Mouse (Mus musculus): ENCODE data around the gene Grk1. TPM values are rescaled to one million over a fixed set of nuclear protein-coding genes. Genes with fewer than 3 reads are reported as not detected.

Gene Grk1
- total and polyA plus RNA-seq, 2 experiments from 2014 or later: 0.02 to 0.14 TPM

- no peak for TF ChIP-seq CTCF (IDR thresholded peaks at IDR 0.05; ENCODE audit: low read depth)
- no peaks in the 10 kb centered on the region for H3K4me1 ChIP-seq (ENCODE audit: insufficient read depth)
- WGBS: 92% methylated on average over 3 of the region's 3 CpGs
Measured at GRCm38 (mm10) chr8:13382536-13382935, 22.3 kb upstream of the Grk1 start.

GRCm38 (mm10) chr8:13382999-13383398 is 21.9 kb upstream of the Grk1 start:
- H3K9ac ChIP-seq: no peak overlapping the region
- H3K4me2 ChIP-seq (ENCODE audit: low read depth): no peak overlapping the region
- H3K27me3 ChIP-seq (ENCODE audit: insufficient read depth, low read length): no peaks in the 10 kb centered on the region
- no peak for ATAC-seq
- no peak overlapping the region for H3K4me3 ChIP-seq (ENCODE audit: low read depth, low read length)
- no peaks in the 10 kb centered on the region for H3K4me1 ChIP-seq (ENCODE audit: insufficient read depth)
- 93% methylated on average over 4 of the region's 4 CpGs for WGBS
- no peak for DNase-seq
- H3K27ac ChIP-seq (ENCODE audit: low read depth, low read length): no peak overlapping the region
- no peak for TF ChIP-seq CTCF (IDR thresholded peaks at IDR 0.05; ENCODE audit: low read depth)
- H3K9me3 ChIP-seq (ENCODE audit: low read length): no peaks in the 10 kb centered on the region
- peaks cover 17% of the 10 kb centered on the region for H3K36me3 ChIP-seq (ENCODE audit: insufficient read depth)

More at GRCm38 (mm10) chr8:13382536-13382935, 22.3 kb upstream of the Grk1 start:
- no peak overlapping the region for H3K4me3 ChIP-seq (ENCODE audit: low read depth, low read length)
- H3K27ac ChIP-seq (ENCODE audit: low read depth, low read length): no peak overlapping the region
- H3K9me3 ChIP-seq (ENCODE audit: low read length): no peaks in the 10 kb centered on the region
- H3K36me3 ChIP-seq (ENCODE audit: insufficient read depth): peaks cover 18% of the 10 kb centered on the region
- no peak overlapping the region for H3K4me2 ChIP-seq (ENCODE audit: low read depth)
- ATAC-seq (no peak), DNase-seq (no peak)
- H3K9ac ChIP-seq: no peak overlapping the region
- H3K27me3 ChIP-seq (ENCODE audit: insufficient read depth, low read length): no peaks in the 10 kb centered on the region

GRCm38 (mm10) chr8:13386366-13386765 is 18.5 kb upstream of the Grk1 start:
- Histone ChIP-seq H3K27ac (ENCODE audit: low read depth, low read length) (no peak overlapping the region), H3K9me3 (ENCODE audit: low read length) (no peaks in the 10 kb centered on the region), H3K4me3 (ENCODE audit: low read depth, low read length) (no peak overlapping the region), H3K27me3 (ENCODE audit: insufficient read depth, low read length) (no peaks in the 10 kb centered on the region), H3K4me2 (ENCODE audit: low read depth) (no peak overlapping the region), H3K4me1 (ENCODE audit: insufficient read depth) (no peaks in the 10 kb centered on the region), H3K9ac (no peak overlapping the region), H3K36me3 (ENCODE audit: insufficient read depth) (no peaks in the 10 kb centered on the region)
- ATAC-seq (no peak), DNase-seq (no peak)
- no peak for TF ChIP-seq CTCF (IDR thresholded peaks at IDR 0.05; ENCODE audit: low read depth)
- 81% methylated on average over 13 of the region's 13 CpGs for WGBS

DNA sequence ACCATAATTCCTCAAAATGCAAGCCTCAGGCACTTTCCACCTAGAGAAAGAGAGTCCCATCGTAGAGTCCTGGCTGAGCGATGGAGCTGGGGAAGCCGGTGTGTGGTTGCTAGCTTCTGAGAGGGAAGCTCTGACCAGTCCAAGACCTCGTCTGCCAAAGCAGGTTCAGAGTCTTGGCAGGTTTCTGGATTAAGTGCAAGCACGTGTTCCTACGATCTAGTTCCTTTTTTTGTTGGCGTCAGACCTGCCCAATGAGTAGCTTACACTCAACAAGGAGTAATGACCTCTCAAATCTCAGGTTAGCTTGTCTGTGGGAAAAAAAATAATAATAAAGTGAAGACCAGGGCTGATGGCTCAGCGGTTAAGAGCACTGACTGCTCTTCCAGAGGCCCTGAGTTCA is 17.2 kb upstream of the Grk1 start:
- 85% methylated on average over 8 of the region's 8 CpGs for WGBS
- H3K4me3 ChIP-seq (ENCODE audit: low read depth, low read length): no peak overlapping the region
- DNase-seq: no peak
- no peak overlapping the region for H3K27ac ChIP-seq (ENCODE audit: low read depth, low read length)
- TF ChIP-seq CTCF (IDR thresholded peaks at IDR 0.05; ENCODE audit: low read depth): no peak
- ATAC-seq: no peak
- H3K27me3 ChIP-seq (ENCODE audit: insufficient read depth, low read length): no peaks in the 10 kb centered on the region
- no peaks in the 10 kb centered on the region for H3K36me3 ChIP-seq (ENCODE audit: insufficient read depth)
- H3K9me3 ChIP-seq (ENCODE audit: low read length): no peaks in the 10 kb centered on the region
- H3K9ac ChIP-seq: no peak overlapping the region
- H3K4me2 ChIP-seq (ENCODE audit: low read depth): no peak overlapping the region
- no peaks in the 10 kb centered on the region for H3K4me1 ChIP-seq (ENCODE audit: insufficient read depth)

DNA sequence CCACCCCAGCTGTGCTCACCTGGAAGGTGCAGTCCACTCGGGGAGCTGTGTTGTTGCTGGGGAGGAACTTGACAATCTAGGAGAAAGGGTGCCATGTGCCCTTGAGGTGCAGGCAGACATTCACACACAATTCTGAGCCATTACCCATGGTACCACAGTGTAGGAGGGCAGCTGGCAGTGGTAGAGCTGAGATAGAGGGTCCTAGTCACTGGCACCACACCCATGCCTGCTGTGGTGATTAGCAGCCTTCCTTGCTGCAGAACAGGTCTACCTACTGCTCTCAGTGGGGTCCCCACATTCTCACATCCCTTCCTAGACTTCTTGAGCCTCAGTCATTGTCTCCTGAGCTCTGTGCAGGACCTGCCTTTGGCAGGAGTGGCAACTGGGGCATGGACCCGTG is 16.1 kb upstream of the Grk1 start:
- H3K4me2 ChIP-seq (ENCODE audit: low read depth): no peak overlapping the region
- no peaks in the 10 kb centered on the region for H3K36me3 ChIP-seq (ENCODE audit: insufficient read depth)
- DNase-seq (no peak), ATAC-seq (no peak)
- 74% methylated on average over 2 of the region's 2 CpGs for WGBS
- TF ChIP-seq CTCF (IDR thresholded peaks at IDR 0.05; ENCODE audit: low read depth): no peak
- no peaks in the 10 kb centered on the region for H3K27me3 ChIP-seq (ENCODE audit: insufficient read depth, low read length)
- H3K4me3 ChIP-seq (ENCODE audit: low read depth, low read length): no peak overlapping the region
- H3K9ac ChIP-seq: no peak overlapping the region
- no peaks in the 10 kb centered on the region for H3K4me1 ChIP-seq (ENCODE audit: insufficient read depth)
- H3K9me3 ChIP-seq (ENCODE audit: low read length): no peaks in the 10 kb centered on the region
- no peak overlapping the region for H3K27ac ChIP-seq (ENCODE audit: low read depth, low read length)

DNA sequence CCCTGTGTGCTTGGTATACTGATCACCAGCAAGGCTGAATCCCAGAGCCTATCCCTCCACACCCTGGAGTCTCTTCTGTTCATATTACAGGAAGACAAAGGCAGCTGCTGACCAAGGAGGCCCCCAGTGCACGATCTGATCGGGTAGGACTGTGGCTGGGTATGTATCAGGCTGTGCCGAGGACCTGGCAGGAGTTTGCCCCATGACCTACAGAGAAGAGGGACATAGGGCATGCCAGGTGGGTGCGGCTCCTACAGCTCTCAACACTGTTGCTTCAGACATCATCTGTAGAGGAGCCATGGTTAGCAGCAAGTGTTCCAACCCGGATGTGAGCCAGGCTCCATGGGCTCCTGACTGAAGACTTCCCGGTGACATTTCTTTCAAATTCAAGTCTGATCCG is 11.0 kb upstream of the Grk1 start:
- Histone ChIP-seq H3K4me3 (ENCODE audit: low read depth, low read length) (no peak overlapping the region), H3K4me2 (ENCODE audit: low read depth) (no peak overlapping the region), H3K9ac (no peak overlapping the region), H3K27me3 (ENCODE audit: insufficient read depth, low read length) (no peaks in the 10 kb centered on the region), H3K27ac (ENCODE audit: low read depth, low read length) (no peak overlapping the region), H3K36me3 (ENCODE audit: insufficient read depth) (no peaks in the 10 kb centered on the region), H3K9me3 (ENCODE audit: low read length) (no peaks in the 10 kb centered on the region), H3K4me1 (ENCODE audit: insufficient read depth) (no peaks in the 10 kb centered on the region)
- DNase-seq: no peak
- 90% methylated on average over 7 of the region's 7 CpGs for WGBS
- no peak for ATAC-seq
- no peak for TF ChIP-seq CTCF (IDR thresholded peaks at IDR 0.05; ENCODE audit: low read depth)

- Histone ChIP-seq H3K27ac (ENCODE audit: low read depth, low read length) (no peak within 1 kb of the TSS), H3K27me3 (ENCODE audit: insufficient read depth, low read length) (no peaks in the 10 kb centered on the region), H3K4me1 (ENCODE audit: insufficient read depth) (no peaks in the 10 kb centered on the region), H3K9me3 (ENCODE audit: low read length) (no peaks in the 10 kb centered on the region), H3K9ac (no peak within 1 kb of the TSS), H3K4me2 (ENCODE audit: low read depth) (no peak within 1 kb of the TSS), H3K4me3 (ENCODE audit: low read depth, low read length) (no peak within 1 kb of the TSS), H3K36me3 (ENCODE audit: insufficient read depth) (no peaks in the 10 kb centered on the region)
- 85% methylated on average over 5 of the region's 5 CpGs for WGBS
- DNase-seq: no peak
- no peak for ATAC-seq
- TF ChIP-seq CTCF (IDR thresholded peaks at IDR 0.05; ENCODE audit: low read depth): no peak
Measured at GRCm38 (mm10) chr8:13396725-13397124, 8.2 kb upstream of the Grk1 start, which contains the start of gene Atp4b. TSS of gene Atp4b (minus strand) at chr8:13396825.

GRCm38 (mm10) chr8:13403517-13403916 is 1.4 kb upstream of the Grk1 start:
- no peaks in the 10 kb centered on the region for H3K4me1 ChIP-seq (ENCODE audit: insufficient read depth)
- H3K4me3 ChIP-seq (ENCODE audit: low read depth, low read length): no peak overlapping the region
- H3K36me3 ChIP-seq (ENCODE audit: insufficient read depth): no peaks in the 10 kb centered on the region
- H3K27me3 ChIP-seq (ENCODE audit: insufficient read depth, low read length): no peaks in the 10 kb centered on the region
- no peak overlapping the region for H3K4me2 ChIP-seq (ENCODE audit: low read depth)
- no peak for DNase-seq
- 78% methylated on average over 6 of the region's 6 CpGs for WGBS
- H3K9ac ChIP-seq: no peak overlapping the region
- TF ChIP-seq CTCF (IDR thresholded peaks at IDR 0.05; ENCODE audit: low read depth): no peak
- H3K9me3 ChIP-seq (ENCODE audit: low read length): no peaks in the 10 kb centered on the region
- H3K27ac ChIP-seq (ENCODE audit: low read depth, low read length): no peak overlapping the region
- no peak for ATAC-seq
